Mouse (Mus musculus) kidney, embryonic 16.5 days (tissue): ENCODE results near the gene Btbd9. TPM values are rescaled to one million over a fixed set of nuclear protein-coding genes. Genes with fewer than 3 reads are reported as not detected.

ENCODE experiments used
- ATAC-seq: fragments of 200-750 bp; cut with Nextera tagmentation; 2 replicates; pipeline ENCODE4 v1.8.0; 2017; ENCODE audit warnings: moderate TSS enrichment; ENCODE audit not compliant: low FRiP score, low TSS enrichment
- H3K27ac ChIP-seq: fragments of 300-500 bp; sonication (generic); 2 replicates; pipeline ENCODE4 v1.5.1; 2014; ENCODE audit warnings: low read length
- H3K27me3 ChIP-seq: fragments of 300-500 bp; sonication (generic); 2 replicates; pipeline ENCODE4 v1.6.1; 2014; ENCODE audit warnings: low read length, control low read depth, mixed read lengths; ENCODE audit not compliant: insufficient read depth
- H3K36me3 ChIP-seq: fragments of 300-500 bp; sonication (generic); 2 replicates; pipeline ENCODE4 v1.6.1; 2014; ENCODE audit warnings: low read length, control low read depth, mixed read lengths; ENCODE audit not compliant: insufficient read depth
- H3K4me1 ChIP-seq: fragments of 300-500 bp; sonication (generic); 2 replicates; pipeline ENCODE4 v1.6.1; 2014; ENCODE audit warnings: low read length, control low read depth, mixed read lengths; ENCODE audit not compliant: insufficient read depth
- H3K4me2 ChIP-seq: fragments of 300-500 bp; sonication (generic); replicated peaks from 2 replicates; pipeline ENCODE4 v1.6.1; 2014; ENCODE audit warnings: low read depth, low read length
- H3K4me3 ChIP-seq: fragments of 300-500 bp; sonication (generic); 2 replicates; pipeline ENCODE4 v1.5.1; 2014; ENCODE audit warnings: mild to moderate bottlenecking, low read length
- H3K9ac ChIP-seq: fragments of 300-500 bp; sonication (generic); replicated peaks from 2 replicates; pipeline ENCODE4 v1.6.1; 2014; ENCODE audit warnings: low read length
- H3K9me3 ChIP-seq: fragments of 300-500 bp; sonication (generic); 2 replicates; pipeline ENCODE4 v1.6.1; 2016; ENCODE audit warnings: low read length, control low read depth
- WGBS: fragments of 180-500 bp; shearing (Covaris S2); extraction: QIAGEN DNeasy Blood & Tissue Kit; methylation state at CpG from one replicate; pipeline ENCODE4 v1.1.7; 2014; 5-methylcytosine and 5-hydroxymethylcytosine counted together
- polyA plus RNA-seq: library from polyadenylated mRNA; unstranded; fragments of >200 nt; fragmentation: Nextera tagmentation; extraction: Ambion mirVana; gene quantifications from 2 replicates; pipeline ENCODE4 v1.2.1, GENCODE M21; 2015

Btbd9 gene
- polyA plus RNA-seq, 1 experiment from 2014 or later: 58.3 TPM

- WGBS: 32% methylated on average over 12 of the region's 12 CpGs
- 0 out of 2 replicates have a peak, but pooled peaks have one; percentile 25 for ATAC-seq
- H3K9ac ChIP-seq: no peak overlapping the region
- H3K4me2 ChIP-seq: no peak overlapping the region
- H3K4me3 ChIP-seq: no peak overlapping the region
- H3K4me1 ChIP-seq: peaks cover 50% of the 10 kb centered on the region
- no peaks in the 10 kb centered on the region for H3K36me3 ChIP-seq
- peak overlapping the region; percentile 47; the same call in 1 of the 2 replicates for H3K27ac ChIP-seq
- H3K27me3 ChIP-seq: no peaks in the 10 kb centered on the region
- H3K9me3 ChIP-seq: no peaks in the 10 kb centered on the region
Measured at GRCm38 (mm10) chr17:30197280-30198030, 378.8 kb downstream of the Btbd9 start.

- H3K4me1 ChIP-seq: peaks cover 55% of the 10 kb centered on the region
Measured at GRCm38 (mm10) chr17:30196401-30197279, 379.6 kb downstream of the Btbd9 start.

GRCm38 (mm10) chr17:30195591-30196183 is 380.6 kb downstream of the Btbd9 start:
- Histone ChIP-seq H3K27ac (no peak overlapping the region), H3K9ac (no peak overlapping the region), H3K9me3 (no peaks in the 10 kb centered on the region), H3K36me3 (no peaks in the 10 kb centered on the region), H3K4me2 (no peak overlapping the region), H3K4me1 (peaks cover 58% of the 10 kb centered on the region), H3K27me3 (no peaks in the 10 kb centered on the region), H3K4me3 (no peak overlapping the region)
- WGBS: 82% methylated on average over 13 of the region's 21 CpGs
- no peak for ATAC-seq

More at GRCm38 (mm10) chr17:30196401-30197279, 379.6 kb downstream of the Btbd9 start:
- Histone ChIP-seq H3K4me2 (no peak overlapping the region), H3K9me3 (no peaks in the 10 kb centered on the region), H3K4me3 (no peak overlapping the region), H3K27ac (peak overlapping the region; percentile 41; the same call in 1 of the 2 replicates), H3K27me3 (no peaks in the 10 kb centered on the region), H3K36me3 (no peaks in the 10 kb centered on the region), H3K9ac (no peak overlapping the region)
- ATAC-seq: peak; percentile 20; the same call in 1 of the 2 replicates
- 70% methylated on average over 17 of the region's 17 CpGs for WGBS

- no peak overlapping the region for H3K27ac ChIP-seq
- H3K27me3 ChIP-seq: no peaks in the 10 kb centered on the region
- H3K4me3 ChIP-seq: no peak overlapping the region
- 67% methylated on average over 11 of the region's 11 CpGs for WGBS
- H3K36me3 ChIP-seq: no peaks in the 10 kb centered on the region
- no peak overlapping the region for H3K4me2 ChIP-seq
- no peak for ATAC-seq
- peaks cover 54% of the 10 kb centered on the region for H3K4me1 ChIP-seq
- H3K9me3 ChIP-seq: no peaks in the 10 kb centered on the region
- no peak overlapping the region for H3K9ac ChIP-seq
Measured at GRCm38 (mm10) chr17:30194629-30195445, 381.5 kb downstream of the Btbd9 start.

GRCm38 (mm10) chr17:30194091-30194490 is 382.2 kb downstream of the Btbd9 start:
- Histone ChIP-seq H3K9me3 (no peaks in the 10 kb centered on the region), H3K4me2 (no peak overlapping the region), H3K27ac (no peak overlapping the region), H3K4me1 (peaks cover 46% of the 10 kb centered on the region), H3K36me3 (no peaks in the 10 kb centered on the region), H3K4me3 (no peak overlapping the region), H3K9ac (no peak overlapping the region), H3K27me3 (no peaks in the 10 kb centered on the region)
- 67% methylated on average over 3 of the region's 3 CpGs for WGBS
- ATAC-seq: no peak

GRCm38 (mm10) chr17:30193615-30194014 is 382.7 kb downstream of the Btbd9 start:
- Histone ChIP-seq H3K27ac (no peak overlapping the region), H3K4me2 (no peak overlapping the region), H3K9ac (no peak overlapping the region), H3K27me3 (no peaks in the 10 kb centered on the region), H3K36me3 (no peaks in the 10 kb centered on the region), H3K4me3 (no peak overlapping the region), H3K4me1 (peaks cover 44% of the 10 kb centered on the region), H3K9me3 (no peaks in the 10 kb centered on the region)
- ATAC-seq: no peak
- WGBS: 45% methylated on average over 2 of the region's 2 CpGs

- WGBS: 87% methylated on average over 26 of the region's 26 CpGs
- Histone ChIP-seq H3K27ac (no peak overlapping the region), H3K9ac (no peak overlapping the region), H3K4me1 (peaks cover 46% of the 10 kb centered on the region), H3K36me3 (no peaks in the 10 kb centered on the region), H3K9me3 (no peaks in the 10 kb centered on the region), H3K4me2 (no peak overlapping the region), H3K27me3 (no peaks in the 10 kb centered on the region), H3K4me3 (no peak overlapping the region)
- ATAC-seq: no peak
Measured at GRCm38 (mm10) chr17:30192416-30193005, 383.8 kb downstream of the Btbd9 start.

GRCm38 (mm10) chr17:30191097-30191640 is 385.1 kb downstream of the Btbd9 start:
- WGBS: 61% methylated on average over 11 of the region's 11 CpGs
- peaks cover 39% of the 10 kb centered on the region for H3K4me1 ChIP-seq
- no peak for ATAC-seq
- H3K4me3 ChIP-seq: no peak overlapping the region
- H3K9me3 ChIP-seq: no peaks in the 10 kb centered on the region
- H3K27me3 ChIP-seq: no peaks in the 10 kb centered on the region
- no peaks in the 10 kb centered on the region for H3K36me3 ChIP-seq
- no peak overlapping the region for H3K27ac ChIP-seq
- no peak overlapping the region for H3K9ac ChIP-seq
- H3K4me2 ChIP-seq: no peak overlapping the region
